Mouse (Mus musculus) liver, postnatal 0 days (tissue): ENCODE measurements around the gene Ndufs2. TPM values are rescaled to one million over a fixed set of nuclear protein-coding genes. Genes with fewer than 3 reads are reported as not detected.

Source experiments
- ATAC-seq: fragments of 200-750 bp; cut with Nextera tagmentation; 2 replicates; pipeline ENCODE4 v1.8.0; 2017; ENCODE audit warnings: mild to moderate bottlenecking, moderate library complexity
- DNase-seq: peaks from one replicate; pipeline ENCODE4 v3.0.0-alpha.2; 2016
- H3K27ac ChIP-seq: fragments of 300-500 bp; sonication (generic); 2 replicates; pipeline ENCODE4 v1.5.1; 2014; ENCODE audit warnings: antibody characterized with exemption, moderate library complexity, mild to moderate bottlenecking, low read depth
- H3K27me3 ChIP-seq: fragments of 300-500 bp; sonication (generic); 2 replicates; pipeline ENCODE4 v1.6.1; 2014; ENCODE audit warnings: low read length, control low read depth, mixed read lengths; ENCODE audit not compliant: insufficient read depth
- H3K36me3 ChIP-seq: fragments of 300-500 bp; sonication (generic); replicated peaks from 2 replicates; pipeline ENCODE4 v1.6.1; 2014; ENCODE audit warnings: mild to moderate bottlenecking, control low read depth, low read length, moderate library complexity, mixed read lengths; ENCODE audit not compliant: insufficient read depth
- H3K4me1 ChIP-seq: fragments of 300-500 bp; sonication (generic); 2 replicates; pipeline ENCODE4 v1.6.1; 2014; ENCODE audit warnings: antibody characterized with exemption, mild to moderate bottlenecking, control low read depth; ENCODE audit not compliant: insufficient read depth
- H3K4me2 ChIP-seq: fragments of 300-500 bp; sonication (generic); 2 replicates; pipeline ENCODE4 v1.6.1; 2014; ENCODE audit warnings: low read depth, mild to moderate bottlenecking, low read length, moderate library complexity, mixed read lengths
- H3K4me3 ChIP-seq: fragments of 300-500 bp; sonication (generic); 2 replicates; pipeline ENCODE4 v1.5.1; 2014; ENCODE audit warnings: low read depth, low read length
- H3K9ac ChIP-seq: fragments of 300-500 bp; sonication (generic); replicated peaks from 2 replicates; pipeline ENCODE4 v1.6.1; 2014; ENCODE audit warnings: mild to moderate bottlenecking, moderate library complexity
- H3K9me3 ChIP-seq: fragments of 300-500 bp; sonication (generic); 2 replicates; pipeline ENCODE4 v1.6.1; 2016; ENCODE audit warnings: mild to moderate bottlenecking, control low read depth, low read length, mixed read lengths
- CTCF ChIP-seq: sonication (generic); IDR thresholded peaks from 2 replicates; pipeline ENCODE4 v1.5.1; 2016; ENCODE audit warnings: antibody characterized with exemption, low read depth
- EP300 ChIP-seq: IDR thresholded peaks from 2 replicates; pipeline ENCODE4 v1.6.1; 2016; ENCODE audit warnings: antibody characterized with exemption, low read depth, mild to moderate bottlenecking
- WGBS: fragments of 180-500 bp; shearing (Covaris S2); extraction: QIAGEN DNeasy Blood & Tissue Kit; methylation state at CpG from one replicate; pipeline ENCODE4 v1.1.7; 2014; ENCODE audit not compliant: insufficient replicate concordance; 5-methylcytosine and 5-hydroxymethylcytosine counted together
- polyA plus RNA-seq: library from polyadenylated mRNA; unstranded; fragments of >200 nt; fragmentation: Nextera tagmentation; extraction: Ambion mirVana; gene quantifications from 2 replicates; pipeline ENCODE4 v1.2.1, GENCODE M21; 2015

Ndufs2 gene
- polyA plus RNA-seq, 1 experiment from 2014 or later = 158 TPM

- H3K27ac ChIP-seq = no peak overlapping the region
- no peaks in the 10 kb centered on the region for H3K27me3 ChIP-seq
- H3K36me3 ChIP-seq = no peaks in the 10 kb centered on the region
- TF ChIP-seq CTCF (no peak), EP300 (no peak)
- no peaks in the 10 kb centered on the region for H3K9me3 ChIP-seq
- 48% methylated on average over 13 of the region's 13 CpGs for WGBS
- peaks cover 7% of the 10 kb centered on the region for H3K4me1 ChIP-seq
- DNase-seq (no peak), ATAC-seq (no peak)
- H3K4me3 ChIP-seq = no peak overlapping the region
- H3K9ac ChIP-seq = no peak overlapping the region
- H3K4me2 ChIP-seq = no peak overlapping the region
Measured at GRCm38 (mm10) chr1:171187851-171188700, 63.1 kb downstream of the Ndufs2 start.

GRCm38 (mm10) chr1:171185655-171186054, 65.5 kb downstream of the Ndufs2 start:
- no peaks in the 10 kb centered on the region for H3K36me3 ChIP-seq
- H3K4me3 ChIP-seq = no peak overlapping the region
- DNase-seq = no peak
- no peak overlapping the region for H3K27ac ChIP-seq
- H3K9ac ChIP-seq = no peak overlapping the region
- TF ChIP-seq EP300 = no peak
- no peak for TF ChIP-seq CTCF
- H3K27me3 ChIP-seq = no peaks in the 10 kb centered on the region
- no peaks in the 10 kb centered on the region for H3K9me3 ChIP-seq
- ATAC-seq = no peak
- 83% methylated on average over 8 of the region's 8 CpGs for WGBS
- H3K4me2 ChIP-seq = no peak overlapping the region
- peaks cover 7% of the 10 kb centered on the region for H3K4me1 ChIP-seq

Other genes with a start within 250 kb of the Ndufs2 start
- gene Fcgr4, start 232.5 kb downstream of the Ndufs2 start, polyA plus RNA-seq = 9.4 and 9.7 TPM in 2 replicates
- gene Fcgr3, start 186.5 kb downstream of the Ndufs2 start, polyA plus RNA-seq = 40.3 and 41.8 TPM in 2 replicates
- 0.90 and 1.5 TPM in 2 replicates for gene Cfap126, start 137.5 kb downstream of the Ndufs2 start, polyA plus RNA-seq
- 207 and 212 TPM in 2 replicates for gene Sdhc, start 100.8 kb downstream of the Ndufs2 start, polyA plus RNA-seq
- 0.05 and 0.12 TPM in 2 replicates for gene Mpz, start 100.7 kb downstream of the Ndufs2 start, polyA plus RNA-seq
- gene Pcp4l1, start 55.1 kb downstream of the Ndufs2 start, polyA plus RNA-seq = 6.7 and 8.2 TPM in 2 replicates
- 49.6 and 53.1 TPM in 2 replicates for gene Nr1i3, start 37.4 kb downstream of the Ndufs2 start, polyA plus RNA-seq
- 5.7 and 6.6 TPM in 2 replicates for gene Tomm40l, start 28.9 kb downstream of the Ndufs2 start, polyA plus RNA-seq
- gene Apoa2, start 26.3 kb downstream of the Ndufs2 start, polyA plus RNA-seq = 20,306 and 20,852 TPM in 2 replicates
- gene Fcer1g, start 17.0 kb downstream of the Ndufs2 start, polyA plus RNA-seq = 171 and 176 TPM in 2 replicates
- 0.41 and 0.51 TPM in 2 replicates for gene Adamts4, start 967 bp downstream of the Ndufs2 start, polyA plus RNA-seq
- gene B4galt3, start 18.9 kb upstream of the Ndufs2 start, polyA plus RNA-seq = 16.0 and 16.7 TPM in 2 replicates
- gene Ppox, start 29.8 kb upstream of the Ndufs2 start, polyA plus RNA-seq = 61.5 and 69.6 TPM in 2 replicates
- gene Usp21, start 36.6 kb upstream of the Ndufs2 start, polyA plus RNA-seq = 13.9 and 15.1 TPM in 2 replicates
- gene Ufc1, start 43.6 kb upstream of the Ndufs2 start, polyA plus RNA-seq = 58.1 and 59.6 TPM in 2 replicates
- gene Dedd, start 77.8 kb upstream of the Ndufs2 start, polyA plus RNA-seq = 16.4 and 17.7 TPM in 2 replicates
- gene Nit1, start 94.3 kb upstream of the Ndufs2 start, polyA plus RNA-seq = 73.4 and 74.6 TPM in 2 replicates
- 46.2 and 47.7 TPM in 2 replicates for gene Pfdn2, start 94.3 kb upstream of the Ndufs2 start, polyA plus RNA-seq
- 0.59 and 0.60 TPM in 2 replicates for gene Klhdc9, start 109.4 kb upstream of the Ndufs2 start, polyA plus RNA-seq
- 0.15 and 0.22 TPM in 2 replicates for gene Nectin4, start 118.7 kb upstream of the Ndufs2 start, polyA plus RNA-seq
- gene Arhgap30, start 137.6 kb upstream of the Ndufs2 start, polyA plus RNA-seq = 5.6 and 7.0 TPM in 2 replicates
- gene Usf1, start 159.9 kb upstream of the Ndufs2 start, polyA plus RNA-seq = 22.6 and 25.4 TPM in 2 replicates
- gene Tstd1, start 167.5 kb upstream of the Ndufs2 start, polyA plus RNA-seq = 36.5 and 37.8 TPM in 2 replicates
- gene F11r, start 186.1 kb upstream of the Ndufs2 start, polyA plus RNA-seq = 57.9 and 61.7 TPM in 2 replicates